Mouse (Mus musculus): Measurements from ENCODE around the gene Npdc1. TPM values are rescaled to one million over a fixed set of nuclear protein-coding genes. Genes with fewer than 3 reads are reported as not detected.

Npdc1 gene
- 481 and 529 TPM in 2 replicates for polyA plus RNA-seq (2015; fragmentation: Nextera tagmentation; extraction: Ambion mirVana)

DNA sequence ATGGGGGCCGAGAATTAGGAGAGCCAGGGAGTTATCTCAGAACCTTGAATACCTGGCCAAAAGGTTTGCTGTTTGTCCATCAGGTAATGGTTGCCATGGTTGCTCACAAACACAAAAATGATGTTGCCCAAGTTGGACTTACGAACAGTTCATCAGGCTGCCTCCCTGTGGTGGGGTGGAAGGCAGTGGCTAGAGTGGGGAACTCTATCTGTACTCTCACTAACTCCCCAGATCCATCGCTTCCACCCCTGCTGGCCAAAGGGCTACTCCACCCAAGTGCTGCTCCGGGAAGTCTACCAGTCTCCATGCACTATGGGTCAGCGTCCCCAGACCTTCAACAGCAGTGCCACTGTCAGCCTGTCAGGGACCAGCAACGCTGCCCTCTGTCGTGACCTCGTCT lies at the start of gene Npdc1:
Npdc1 (plus strand) TSS at position 301 of the 400 bp plus-strand sequence.
- H3K4me3 ChIP-seq (ENCODE audit: low read depth, low read length): no peak within 1 kb of the TSS
- H3K4me2 ChIP-seq (ENCODE audit: low read length): peak within 1 kb of the TSS; percentile 68
- no peak for ATAC-seq
- peaks cover 57% of the 10 kb centered on the region for H3K27me3 ChIP-seq (ENCODE audit: control insufficient read depth, insufficient read depth, low read depth, low read length)
- no peaks in the 10 kb centered on the region for H3K36me3 ChIP-seq (ENCODE audit: control insufficient read depth, insufficient read depth, low read length)
- H3K27ac ChIP-seq (ENCODE audit: low read length): no peak within 1 kb of the TSS
- H3K9me3 ChIP-seq (replicated peaks; ENCODE audit: control insufficient read depth, low read length, poor library complexity, severe bottlenecking): no peaks in the 10 kb centered on the region
- H3K4me1 ChIP-seq (ENCODE audit: control insufficient read depth, insufficient read depth, low read length): peaks cover 10% of the 10 kb centered on the region
- 68% methylated on average over 8 of the region's 8 CpGs for WGBS
- H3K9ac ChIP-seq (ENCODE audit: low read depth, low read length): no peak within 1 kb of the TSS

DNA sequence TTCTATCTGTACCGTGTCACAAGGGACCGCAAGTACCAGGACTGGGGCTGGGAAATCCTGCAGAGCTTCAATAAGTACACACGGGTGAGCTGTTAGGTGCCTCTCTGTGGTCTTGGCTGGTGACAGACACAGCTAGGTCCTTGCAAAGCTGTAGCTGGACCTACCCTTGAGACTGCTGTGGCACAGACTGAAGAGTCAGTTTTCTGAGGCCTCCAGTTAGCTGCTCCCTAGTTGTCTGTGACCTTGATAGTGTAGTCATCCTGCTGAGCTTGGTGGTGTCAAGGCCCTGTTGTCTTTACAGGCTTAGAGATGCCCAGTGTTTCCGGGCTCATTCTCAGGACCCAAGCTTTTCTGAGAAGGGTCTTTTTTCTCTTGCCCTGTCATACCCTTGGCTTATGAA lies 49.7 kb upstream of the Npdc1 start:
- Histone ChIP-seq H3K4me3 (ENCODE audit: low read depth, low read length) (no peak overlapping the region), H3K36me3 (ENCODE audit: control insufficient read depth, insufficient read depth, low read length) (peaks cover 55% of the 10 kb centered on the region), H3K27me3 (ENCODE audit: control insufficient read depth, insufficient read depth, low read depth, low read length) (no peaks in the 10 kb centered on the region), H3K4me2 (ENCODE audit: low read length) (no peak overlapping the region), H3K9ac (ENCODE audit: low read depth, low read length) (no peak overlapping the region), H3K4me1 (ENCODE audit: control insufficient read depth, insufficient read depth, low read length) (no peaks in the 10 kb centered on the region), H3K27ac (ENCODE audit: low read length) (no peak overlapping the region), H3K9me3 (replicated peaks; ENCODE audit: control insufficient read depth, low read length, poor library complexity, severe bottlenecking) (no peaks in the 10 kb centered on the region)
- WGBS: 95% methylated on average over 4 of the region's 4 CpGs
- ATAC-seq: no peak

DNA sequence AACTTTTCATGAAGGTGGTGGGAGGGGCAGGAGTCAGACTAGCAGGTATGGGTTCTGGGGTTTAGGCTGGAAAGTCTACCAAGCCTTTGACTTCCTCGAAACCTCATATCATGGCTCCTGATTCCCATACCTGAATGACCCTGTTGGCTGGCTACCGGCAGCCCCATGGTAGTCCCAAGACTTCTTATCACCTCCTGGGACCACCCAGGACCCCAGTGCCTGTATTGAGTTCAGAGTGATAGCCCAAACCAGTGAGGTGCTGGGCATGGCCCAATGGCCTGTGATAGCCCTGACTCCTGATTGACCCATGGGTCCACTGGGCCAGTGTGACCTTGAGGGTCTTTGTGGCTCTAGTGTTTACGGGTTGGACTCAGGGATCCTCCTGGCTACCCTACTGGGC lies 48.5 kb upstream of the Npdc1 start:
- Histone ChIP-seq H3K27ac (ENCODE audit: low read length) (no peak overlapping the region), H3K4me1 (ENCODE audit: control insufficient read depth, insufficient read depth, low read length) (peaks cover 7% of the 10 kb centered on the region), H3K4me3 (ENCODE audit: low read depth, low read length) (no peak overlapping the region), H3K9me3 (replicated peaks; ENCODE audit: control insufficient read depth, low read length, poor library complexity, severe bottlenecking) (no peaks in the 10 kb centered on the region), H3K36me3 (ENCODE audit: control insufficient read depth, insufficient read depth, low read length) (peaks cover 44% of the 10 kb centered on the region), H3K27me3 (ENCODE audit: control insufficient read depth, insufficient read depth, low read depth, low read length) (no peaks in the 10 kb centered on the region), H3K9ac (ENCODE audit: low read depth, low read length) (no peak overlapping the region), H3K4me2 (ENCODE audit: low read length) (no peak overlapping the region)
- 93% methylated on average over 3 of the region's 3 CpGs for WGBS
- no peak for ATAC-seq

DNA sequence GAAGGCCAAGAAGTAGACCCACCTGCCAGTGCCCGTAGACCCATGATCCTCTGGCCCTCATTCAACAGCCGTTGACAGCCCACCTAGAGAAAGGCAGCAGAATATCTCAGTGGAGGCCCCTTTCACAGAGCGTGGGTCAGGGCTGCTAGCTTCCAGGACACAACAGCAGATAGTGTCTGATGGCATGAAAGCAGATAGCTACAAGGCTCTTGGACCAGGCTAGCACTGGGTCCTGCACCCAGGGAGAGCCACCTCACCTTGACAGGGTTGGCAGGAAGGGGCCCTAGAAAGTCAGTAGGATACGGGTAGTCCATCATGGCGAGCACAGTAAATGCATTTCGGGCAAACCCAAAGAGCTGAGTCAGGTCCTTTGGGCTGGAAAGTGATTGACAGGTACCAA lies 44.9 kb upstream of the Npdc1 start:
- peaks cover 14% of the 10 kb centered on the region for H3K4me1 ChIP-seq (ENCODE audit: control insufficient read depth, insufficient read depth, low read length)
- no peak overlapping the region for H3K4me3 ChIP-seq (ENCODE audit: low read depth, low read length)
- no peak overlapping the region for H3K27ac ChIP-seq (ENCODE audit: low read length)
- peaks cover 27% of the 10 kb centered on the region for H3K36me3 ChIP-seq (ENCODE audit: control insufficient read depth, insufficient read depth, low read length)
- WGBS: 86% methylated on average over 6 of the region's 6 CpGs
- H3K9me3 ChIP-seq (replicated peaks; ENCODE audit: control insufficient read depth, low read length, poor library complexity, severe bottlenecking): no peaks in the 10 kb centered on the region
- H3K9ac ChIP-seq (ENCODE audit: low read depth, low read length): no peak overlapping the region
- H3K27me3 ChIP-seq (ENCODE audit: control insufficient read depth, insufficient read depth, low read depth, low read length): no peaks in the 10 kb centered on the region
- ATAC-seq: no peak
- no peak overlapping the region for H3K4me2 ChIP-seq (ENCODE audit: low read length)

DNA sequence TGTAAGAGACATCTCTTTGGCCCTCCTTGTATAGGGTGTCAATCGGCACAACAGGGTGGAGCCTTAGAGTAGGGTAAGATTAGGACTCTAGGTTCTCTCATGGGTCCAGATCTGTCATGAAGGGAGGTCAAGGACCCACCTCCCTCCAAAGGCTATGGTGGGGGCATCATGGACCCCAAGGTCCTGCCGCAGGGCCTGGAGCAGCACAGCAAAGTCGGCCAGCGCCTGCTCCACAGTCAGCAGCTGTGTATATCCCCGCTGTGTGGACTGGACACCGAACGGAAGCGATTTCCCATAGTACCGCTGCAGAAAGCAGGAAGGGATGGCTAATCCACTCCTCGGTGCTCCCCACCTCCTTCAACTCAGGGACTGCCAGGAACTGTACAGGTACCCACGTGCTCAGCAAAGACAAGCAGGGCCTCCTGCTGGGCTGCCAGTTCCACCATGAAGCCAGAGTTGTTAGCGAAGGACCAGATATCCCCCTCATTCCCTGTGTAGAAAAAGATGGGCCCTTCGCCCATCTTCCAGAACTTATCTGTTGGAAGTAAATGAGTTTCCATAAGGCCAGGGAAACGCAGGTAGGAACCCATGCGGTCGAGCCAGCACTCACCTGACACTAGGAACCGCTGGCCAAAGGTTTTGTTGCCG lies 43.6 kb upstream of the Npdc1 start:
- H3K36me3 ChIP-seq (ENCODE audit: control insufficient read depth, insufficient read depth, low read length): peaks cover 14% of the 10 kb centered on the region
- WGBS: 42% methylated on average over 18 of the region's 18 CpGs
- H3K4me3 ChIP-seq (ENCODE audit: low read depth, low read length): peak overlapping the region; percentile 60
- peak overlapping the region; percentile 91 for H3K4me2 ChIP-seq (ENCODE audit: low read length)
- no peak overlapping the region for H3K27ac ChIP-seq (ENCODE audit: low read length)
- no peaks in the 10 kb centered on the region for H3K9me3 ChIP-seq (replicated peaks; ENCODE audit: control insufficient read depth, low read length, poor library complexity, severe bottlenecking)
- ATAC-seq: 0 out of 2 replicates have a peak, but pooled peaks have one; percentile 22
- H3K27me3 ChIP-seq (ENCODE audit: control insufficient read depth, insufficient read depth, low read depth, low read length): no peaks in the 10 kb centered on the region
- H3K9ac ChIP-seq (ENCODE audit: low read depth, low read length): peak overlapping the region; percentile 71
- peaks cover 14% of the 10 kb centered on the region for H3K4me1 ChIP-seq (ENCODE audit: control insufficient read depth, insufficient read depth, low read length)

DNA sequence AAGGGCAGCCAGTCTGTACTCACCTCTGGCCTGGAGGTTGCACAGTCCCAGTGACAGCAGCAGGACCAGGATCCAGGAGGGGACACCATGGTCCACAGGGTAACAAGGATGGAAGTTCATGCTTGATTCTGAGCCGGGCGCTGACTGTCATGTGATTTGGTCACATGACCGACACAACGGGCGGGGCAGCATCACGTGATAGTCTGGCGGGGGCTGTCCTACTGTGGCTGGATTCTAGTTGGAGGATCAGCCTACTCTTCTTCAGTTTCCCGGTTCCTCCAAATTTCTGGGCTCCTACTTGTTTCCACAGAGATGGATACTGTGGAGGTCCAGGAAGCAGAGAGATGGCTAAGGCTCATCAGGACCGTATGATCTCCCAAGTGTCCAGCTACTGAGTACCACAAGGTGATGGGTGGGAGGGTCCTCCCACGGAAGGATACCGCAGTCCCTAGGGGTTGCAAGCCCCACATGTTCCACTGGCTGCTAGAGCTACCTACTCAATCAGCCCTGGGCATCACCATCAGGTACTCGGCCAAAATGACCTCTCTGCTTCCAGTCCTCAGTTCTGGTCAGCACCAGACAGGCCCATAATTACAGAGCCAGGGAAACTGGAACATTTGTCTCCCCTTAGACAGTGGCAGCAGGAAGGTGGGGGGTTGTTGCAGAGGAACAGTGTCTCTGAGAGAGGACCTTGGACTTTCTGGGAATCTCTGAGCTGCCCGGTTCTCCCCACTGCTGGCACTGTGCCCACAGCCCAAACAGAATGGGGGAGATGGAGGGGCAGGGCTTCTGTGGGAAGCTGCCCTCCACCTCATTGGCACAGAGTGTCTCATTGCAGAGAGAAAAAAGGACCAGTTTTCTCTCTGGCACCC lies 42.7 kb upstream of the Npdc1 start, which contains the start of gene Dpp7:
Dpp7 (minus strand) TSS at position 152 of the 872 bp plus-strand sequence.
- H3K4me1 ChIP-seq (ENCODE audit: control insufficient read depth, insufficient read depth, low read length): peaks cover 14% of the 10 kb centered on the region
- H3K9ac ChIP-seq (ENCODE audit: low read depth, low read length): peak within 1 kb of the TSS; percentile 71
- H3K36me3 ChIP-seq (ENCODE audit: control insufficient read depth, insufficient read depth, low read length): peaks cover 6% of the 10 kb centered on the region; the same call in 1 of the 2 replicates
- peak; percentile 77 for ATAC-seq
- no peaks in the 10 kb centered on the region for H3K9me3 ChIP-seq (replicated peaks; ENCODE audit: control insufficient read depth, low read length, poor library complexity, severe bottlenecking)
- no peaks in the 10 kb centered on the region for H3K27me3 ChIP-seq (ENCODE audit: control insufficient read depth, insufficient read depth, low read depth, low read length)
- H3K27ac ChIP-seq (ENCODE audit: low read length): no peak within 1 kb of the TSS
- peak within 1 kb of the TSS; percentile 91 for H3K4me2 ChIP-seq (ENCODE audit: low read length)
- 4% methylated on average over 13 of the region's 13 CpGs for WGBS
- H3K4me3 ChIP-seq (ENCODE audit: low read depth, low read length): peak within 1 kb of the TSS; percentile 60

DNA sequence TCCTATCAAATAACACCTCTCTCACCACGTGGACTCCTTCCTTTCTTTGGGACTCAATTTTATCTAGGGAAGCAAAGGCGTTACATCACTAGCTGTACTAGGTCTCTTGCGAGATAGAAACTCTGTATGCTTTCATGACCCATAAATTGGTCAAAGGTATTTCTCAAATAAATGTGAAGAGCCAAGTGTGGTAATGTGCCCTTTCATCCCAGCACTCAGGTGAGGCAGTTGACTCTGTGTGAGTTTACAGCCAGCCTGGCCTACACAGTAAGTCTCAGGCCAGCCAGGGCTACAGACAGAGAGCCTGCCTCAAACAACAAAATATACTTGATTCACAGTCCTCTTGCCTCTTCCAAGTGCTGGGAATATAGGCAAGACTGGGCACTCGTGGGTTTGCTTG lies 39.3 kb upstream of the Npdc1 start:
- Histone ChIP-seq H3K27me3 (ENCODE audit: control insufficient read depth, insufficient read depth, low read depth, low read length) (peaks cover 13% of the 10 kb centered on the region), H3K9ac (ENCODE audit: low read depth, low read length) (no peak overlapping the region), H3K4me3 (ENCODE audit: low read depth, low read length) (no peak overlapping the region), H3K36me3 (ENCODE audit: control insufficient read depth, insufficient read depth, low read length) (no peaks in the 10 kb centered on the region), H3K9me3 (replicated peaks; ENCODE audit: control insufficient read depth, low read length, poor library complexity, severe bottlenecking) (no peaks in the 10 kb centered on the region), H3K27ac (ENCODE audit: low read length) (no peak overlapping the region), H3K4me2 (ENCODE audit: low read length) (no peak overlapping the region), H3K4me1 (ENCODE audit: control insufficient read depth, insufficient read depth, low read length) (peaks cover 16% of the 10 kb centered on the region)
- ATAC-seq: no peak
- 83% methylated on average over 4 of the region's 4 CpGs for WGBS

DNA sequence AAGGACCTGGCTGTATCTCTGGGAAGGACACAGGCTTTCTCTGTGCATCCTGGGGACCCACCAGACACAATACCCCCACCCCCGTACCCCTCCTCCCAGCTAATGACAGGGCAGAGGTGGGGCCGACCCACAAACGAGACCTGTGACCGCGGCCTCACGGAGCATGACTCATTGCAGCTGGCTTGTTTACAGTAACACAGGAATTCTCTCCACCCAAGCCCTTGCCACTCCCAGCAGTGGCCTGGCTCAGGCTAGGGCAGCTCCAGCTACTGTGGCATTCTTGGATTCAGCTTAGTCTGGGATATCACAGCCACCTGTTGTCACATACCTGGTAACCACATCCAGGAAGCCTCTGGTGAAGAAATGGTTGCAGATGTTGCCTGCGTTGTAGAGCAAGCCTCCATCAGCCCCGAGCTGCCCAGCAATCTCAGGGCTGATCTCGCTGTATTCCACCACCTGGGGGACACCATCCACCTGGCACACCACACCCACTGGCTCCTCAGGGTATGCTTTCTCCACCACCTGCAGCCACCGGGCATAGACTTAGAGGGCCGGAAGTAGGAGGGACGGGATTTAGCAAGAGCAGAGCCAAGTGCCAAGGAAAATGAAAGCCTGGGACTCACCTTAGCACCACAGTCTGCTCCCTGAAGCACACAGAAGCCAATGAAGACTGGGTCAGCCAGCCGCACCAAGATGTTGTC lies 35.5 kb upstream of the Npdc1 start:
- no peak for ATAC-seq
- Histone ChIP-seq H3K9me3 (replicated peaks; ENCODE audit: control insufficient read depth, low read length, poor library complexity, severe bottlenecking) (no peaks in the 10 kb centered on the region), H3K4me3 (ENCODE audit: low read depth, low read length) (no peak overlapping the region), H3K27ac (ENCODE audit: low read length) (no peak overlapping the region), H3K4me2 (ENCODE audit: low read length) (no peak overlapping the region), H3K9ac (ENCODE audit: low read depth, low read length) (no peak overlapping the region), H3K4me1 (ENCODE audit: control insufficient read depth, insufficient read depth, low read length) (0 out of 2 replicates have a peak, but pooled peaks cover 8% of the 10 kb centered on the region), H3K27me3 (ENCODE audit: control insufficient read depth, insufficient read depth, low read depth, low read length) (peaks cover 23% of the 10 kb centered on the region), H3K36me3 (ENCODE audit: control insufficient read depth, insufficient read depth, low read length) (no peaks in the 10 kb centered on the region)
- 68% methylated on average over 13 of the region's 13 CpGs for WGBS

Data from midbrain, embryonic 16.5 days (tissue).